Mouse (Mus musculus) C2C12 (cell line): ENCODE measurements at regions not wholly inside any gene's neighbourhood (a gene's known extent, or its start where the extent isn't known, plus 50 kb on each side); places are given as distances from the start of the nearest gene placed in this dataset.

ENCODE experiments used
- H3K27me3 ChIP-seq: one replicate; pipeline ENCODE4 v1.6.1; 2011; ENCODE audit not compliant: control insufficient read depth, insufficient read depth, insufficient read length
- H3K36me3 ChIP-seq: one replicate; pipeline ENCODE4 v1.6.1; 2011; ENCODE audit not compliant: control insufficient read depth, insufficient read depth
- H3K4me3 ChIP-seq: one replicate; pipeline ENCODE4 v1.5.1; 2011; ENCODE audit warnings: mild to moderate bottlenecking, control low read depth; ENCODE audit not compliant: poor library complexity, insufficient read depth, severe bottlenecking
- H3K79me2 ChIP-seq: one replicate; pipeline ENCODE4 v1.6.1; 2011; ENCODE audit not compliant: control insufficient read depth, insufficient read depth
- H3K79me3 ChIP-seq: one replicate; pipeline ENCODE4 v1.6.1; 2011; ENCODE audit warnings: low read depth, control low read depth
- H3ac ChIP-seq: one replicate; pipeline ENCODE3; 2011; ENCODE audit warnings: low read depth; ENCODE audit not compliant: control insufficient read depth, insufficient read length
- CEBPB ChIP-seq: IDR thresholded peaks from one replicate; pipeline ENCODE4 v1.6.1; 2011; ENCODE audit warnings: low read depth, mild to moderate bottlenecking, control low read depth, moderate library complexity
- CTCF ChIP-seq: IDR thresholded peaks from one replicate; pipeline ENCODE4 v1.5.1; 2011; ENCODE audit not compliant: control insufficient read depth, insufficient read depth, insufficient read length
- FOSL1 ChIP-seq: IDR thresholded peaks from one replicate; pipeline ENCODE4 v1.8.0; 2011; ENCODE audit warnings: mild to moderate bottlenecking, low read length; ENCODE audit not compliant: poor library complexity, insufficient read depth, severe bottlenecking
- MAX ChIP-seq: IDR thresholded peaks from one replicate; pipeline ENCODE4 v1.6.1; 2011; ENCODE audit warnings: mild to moderate bottlenecking, control low read depth
- MYOD1 ChIP-seq: IDR thresholded peaks from one replicate; pipeline ENCODE4 v1.6.1; 2011; ENCODE audit warnings: low read depth; ENCODE audit not compliant: control insufficient read depth, insufficient read length
- MYOG ChIP-seq: IDR thresholded peaks from one replicate; pipeline ENCODE4 v1.6.1; 2011; ENCODE audit not compliant: control insufficient read depth, insufficient read length; ENCODE audit errors: extremely low read depth
- USF1 ChIP-seq: IDR thresholded peaks from one replicate; pipeline ENCODE4 v1.6.1; 2011; ENCODE audit warnings: low read depth, mild to moderate bottlenecking, control low read depth, moderate library complexity

DNA sequence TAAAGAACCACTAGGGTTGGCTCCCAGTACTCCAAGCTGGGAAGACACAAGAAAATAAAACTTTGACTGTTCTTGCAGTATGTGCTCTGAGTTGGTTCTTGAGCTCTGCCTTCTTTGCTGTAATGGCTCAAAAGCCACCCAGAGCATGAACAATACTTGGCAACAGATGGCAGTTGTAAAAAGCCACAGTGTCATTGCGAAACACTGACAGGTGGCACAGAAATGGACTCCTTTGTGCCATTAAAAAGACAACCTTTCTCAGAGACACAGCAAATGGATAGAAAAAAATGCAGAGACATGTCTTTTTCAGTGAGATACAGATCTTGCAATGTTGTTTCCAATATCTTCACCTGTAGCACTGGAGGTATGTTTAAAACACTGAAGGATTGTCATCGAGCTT is 1443.3 kb upstream of the Dsel start:
- TF ChIP-seq CEBPB (peak; percentile 82), USF1 (no peak), MYOD1 (peak; percentile 11), CTCF (no peak), MAX (no peak), MYOG (no peak), FOSL1 (no peak)
- no peak overlapping the region for H3K4me3 ChIP-seq
- H3K27me3 ChIP-seq = no peaks in the 10 kb centered on the region
- no peak overlapping the region for H3ac ChIP-seq
- H3K79me3 ChIP-seq = no peaks in the 10 kb centered on the region
- H3K79me2 ChIP-seq = no peaks in the 10 kb centered on the region
- no peaks in the 10 kb centered on the region for H3K36me3 ChIP-seq

DNA sequence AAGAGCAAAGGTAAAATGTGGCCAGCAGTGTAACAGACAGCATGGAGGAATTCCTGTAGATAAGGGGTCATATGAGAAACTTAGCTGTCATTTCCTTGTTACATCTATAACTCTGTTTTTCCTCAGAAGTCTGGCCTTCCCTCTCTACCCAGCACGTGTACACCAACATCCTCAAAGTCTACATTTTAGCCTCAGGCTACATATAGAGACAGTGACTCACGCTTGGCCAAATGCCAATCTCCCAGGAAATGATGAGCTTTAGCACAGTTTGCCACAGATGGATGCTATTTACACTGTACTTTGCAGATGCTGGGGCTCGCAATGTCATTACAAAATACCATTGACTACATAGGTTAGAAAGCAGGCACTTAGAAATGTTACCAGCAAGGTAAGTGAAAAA is 1433.1 kb upstream of the Dsel start:
- H3K4me3 ChIP-seq = no peak overlapping the region
- no peaks in the 10 kb centered on the region for H3K79me2 ChIP-seq
- no peak overlapping the region for H3ac ChIP-seq
- H3K27me3 ChIP-seq = no peaks in the 10 kb centered on the region
- TF ChIP-seq MYOD1 (no peak), CTCF (no peak), MAX (peak; percentile 97), MYOG (no peak), CEBPB (no peak), USF1 (peak; percentile 65), FOSL1 (peak; percentile 16)
- H3K36me3 ChIP-seq = no peaks in the 10 kb centered on the region
- no peaks in the 10 kb centered on the region for H3K79me3 ChIP-seq

DNA sequence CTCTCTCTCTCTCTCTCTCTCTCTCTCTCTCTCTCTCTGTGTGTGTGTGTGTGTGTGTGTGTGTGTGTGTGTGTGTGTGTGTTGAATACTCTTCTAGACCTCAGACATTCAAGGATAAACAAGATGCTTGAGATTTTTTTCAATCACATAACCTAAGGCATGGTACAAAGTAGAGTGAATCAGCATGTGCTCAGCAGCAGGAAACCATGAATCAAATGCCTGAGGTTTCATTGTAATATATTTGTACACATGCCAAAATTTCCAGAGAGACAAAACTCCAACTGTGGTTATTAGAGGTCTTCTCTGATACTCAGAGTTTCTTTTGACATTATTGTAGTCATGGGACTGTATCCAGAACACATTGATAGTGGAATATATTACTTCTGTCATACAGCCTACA is 1423.5 kb upstream of the Dsel start:
- no peak overlapping the region for H3K4me3 ChIP-seq
- no peaks in the 10 kb centered on the region for H3K79me3 ChIP-seq
- H3K27me3 ChIP-seq = no peaks in the 10 kb centered on the region
- H3K79me2 ChIP-seq = no peaks in the 10 kb centered on the region
- H3ac ChIP-seq = no peak overlapping the region
- TF ChIP-seq CEBPB (no peak), MYOG (no peak), MYOD1 (no peak), MAX (peak; percentile 54), CTCF (no peak), USF1 (no peak), FOSL1 (peak; percentile 45)
- H3K36me3 ChIP-seq = no peaks in the 10 kb centered on the region

GRCm38 (mm10) chr1:113284122-113284521 is 1419.4 kb upstream of the Dsel start:
- no peaks in the 10 kb centered on the region for H3K79me3 ChIP-seq
- no peaks in the 10 kb centered on the region for H3K79me2 ChIP-seq
- TF ChIP-seq MYOG (no peak), USF1 (no peak), MYOD1 (no peak), CEBPB (no peak), MAX (no peak), FOSL1 (no peak), CTCF (no peak)
- no peaks in the 10 kb centered on the region for H3K36me3 ChIP-seq
- no peaks in the 10 kb centered on the region for H3K27me3 ChIP-seq
- H3ac ChIP-seq = no peak overlapping the region
- no peak overlapping the region for H3K4me3 ChIP-seq

DNA sequence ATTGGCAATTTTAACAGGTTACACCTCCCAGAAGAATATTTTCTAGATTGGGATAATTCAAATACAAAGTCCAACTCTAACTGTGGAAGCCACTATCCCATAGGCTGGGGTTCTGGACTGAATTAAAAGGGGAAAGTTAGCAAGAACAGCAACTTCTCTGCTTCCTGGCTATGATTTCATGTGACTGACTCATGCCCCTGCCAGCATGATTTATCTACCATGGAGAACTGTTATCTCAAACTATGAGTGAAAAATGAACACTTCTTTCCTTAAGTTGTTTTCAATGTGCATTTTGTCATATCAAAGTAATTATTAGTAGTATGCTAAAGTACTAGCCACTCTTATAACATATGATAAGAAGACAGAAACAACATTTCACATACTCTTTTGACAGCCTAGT is 1394.7 kb upstream of the Dsel start:
- no peaks in the 10 kb centered on the region for H3K36me3 ChIP-seq
- no peaks in the 10 kb centered on the region for H3K79me2 ChIP-seq
- no peak overlapping the region for H3K4me3 ChIP-seq
- H3ac ChIP-seq = no peak overlapping the region
- H3K79me3 ChIP-seq = no peaks in the 10 kb centered on the region
- no peaks in the 10 kb centered on the region for H3K27me3 ChIP-seq
- TF ChIP-seq USF1 (no peak), FOSL1 (no peak), CEBPB (no peak), MAX (no peak), MYOD1 (no peak), MYOG (no peak), CTCF (no peak)

GRCm38 (mm10) chr1:113247325-113247724 is 1382.6 kb upstream of the Dsel start:
- no peak for TF ChIP-seq CEBPB
- TF ChIP-seq MAX = no peak
- no peak for TF ChIP-seq FOSL1
- TF ChIP-seq MYOG = no peak
- TF ChIP-seq CTCF = no peak
- no peak for TF ChIP-seq MYOD1
- TF ChIP-seq USF1 = no peak
- no peak overlapping the region for H3K4me3 ChIP-seq
- H3ac ChIP-seq = no peak overlapping the region
- H3K36me3 ChIP-seq = no peaks in the 10 kb centered on the region
- H3K27me3 ChIP-seq = no peaks in the 10 kb centered on the region
- H3K79me2 ChIP-seq = no peaks in the 10 kb centered on the region
- no peaks in the 10 kb centered on the region for H3K79me3 ChIP-seq
